Mouse (Mus musculus) splenic B cell, adult 2 months (primary cell): ENCODE results near the gene Tspan14.

Experiments used
- DNase-seq: peaks from one replicate; pipeline ENCODE4 v3.0.0-alpha.2; 2011; ENCODE audit warnings: low read depth, low spot score
- H3K27me3 ChIP-seq: 2 replicates; pipeline ENCODE4 v1.6.1; 2012; ENCODE audit warnings: mild to moderate bottlenecking, low read length, moderate library complexity, mixed read lengths; ENCODE audit not compliant: control insufficient read depth, poor library complexity, insufficient read depth, severe bottlenecking
- H3K36me3 ChIP-seq: 2 replicates; pipeline ENCODE4 v1.6.1; 2012; ENCODE audit warnings: mild to moderate bottlenecking, low read length, moderate library complexity, mixed read lengths; ENCODE audit not compliant: control insufficient read depth, poor library complexity, insufficient read depth, severe bottlenecking

The Tspan14 gene

GRCm38 (mm10) chr14:40928897-40929296, 37.7 kb downstream of the Tspan14 start:
- no peaks in the 10 kb centered on the region for H3K27me3 ChIP-seq
- H3K36me3 ChIP-seq, result no peaks in the 10 kb centered on the region
- no peak for DNase-seq

GRCm38 (mm10) chr14:40927041-40927440, 39.6 kb downstream of the Tspan14 start:
- Histone ChIP-seq H3K36me3 (no peaks in the 10 kb centered on the region), H3K27me3 (no peaks in the 10 kb centered on the region)
- DNase-seq, result no peak

GRCm38 (mm10) chr14:40924378-40925113, 42.1 kb downstream of the Tspan14 start:
- DNase-seq, result peak; percentile 66
- no peaks in the 10 kb centered on the region for H3K27me3 ChIP-seq
- H3K36me3 ChIP-seq, result no peaks in the 10 kb centered on the region

- no peaks in the 10 kb centered on the region for H3K27me3 ChIP-seq
- DNase-seq, result no peak
- H3K36me3 ChIP-seq, result peaks cover 2% of the 10 kb centered on the region; the same call in 1 of the 2 replicates
Measured at GRCm38 (mm10) chr14:40921241-40921640, 45.4 kb downstream of the Tspan14 start.

GRCm38 (mm10) chr14:40919521-40919920, 47.1 kb downstream of the Tspan14 start:
- Histone ChIP-seq H3K27me3 (no peaks in the 10 kb centered on the region), H3K36me3 (peaks cover 7% of the 10 kb centered on the region)
- no peak for DNase-seq

- H3K36me3 ChIP-seq, result peaks cover 12% of the 10 kb centered on the region
- H3K27me3 ChIP-seq, result no peaks in the 10 kb centered on the region
- DNase-seq, result no peak
Measured at GRCm38 (mm10) chr14:40918477-40918876, 48.1 kb downstream of the Tspan14 start.

GRCm38 (mm10) chr14:40917632-40918031, 49.0 kb downstream of the Tspan14 start:
- Histone ChIP-seq H3K27me3 (no peaks in the 10 kb centered on the region), H3K36me3 (peaks cover 20% of the 10 kb centered on the region)
- DNase-seq, result peak; percentile 92

- DNase-seq, result no peak
- no peaks in the 10 kb centered on the region for H3K27me3 ChIP-seq
- H3K36me3 ChIP-seq, result peaks cover 22% of the 10 kb centered on the region
Measured at GRCm38 (mm10) chr14:40916667-40917066, 49.9 kb downstream of the Tspan14 start.

- Histone ChIP-seq H3K36me3 (peaks cover 24% of the 10 kb centered on the region), H3K27me3 (no peaks in the 10 kb centered on the region)
- no peak for DNase-seq
Measured at GRCm38 (mm10) chr14:40915838-40916237, 50.8 kb downstream of the Tspan14 start.

GRCm38 (mm10) chr14:40914701-40915100, 51.9 kb downstream of the Tspan14 start:
- Histone ChIP-seq H3K27me3 (no peaks in the 10 kb centered on the region), H3K36me3 (peaks cover 29% of the 10 kb centered on the region)
- no peak for DNase-seq

- Histone ChIP-seq H3K27me3 (no peaks in the 10 kb centered on the region), H3K36me3 (peaks cover 32% of the 10 kb centered on the region)
- no peak for DNase-seq
Measured at GRCm38 (mm10) chr14:40913709-40914108, 52.9 kb downstream of the Tspan14 start.

GRCm38 (mm10) chr14:40911529-40911928, 55.1 kb downstream of the Tspan14 start:
- DNase-seq, result no peak
- H3K36me3 ChIP-seq, result peaks cover 37% of the 10 kb centered on the region
- no peaks in the 10 kb centered on the region for H3K27me3 ChIP-seq

- peaks cover 28% of the 10 kb centered on the region for H3K36me3 ChIP-seq
- H3K27me3 ChIP-seq, result no peaks in the 10 kb centered on the region
- DNase-seq, result no peak
Measured at GRCm38 (mm10) chr14:40908763-40909162, 57.8 kb downstream of the Tspan14 start.

- DNase-seq, result no peak
- H3K27me3 ChIP-seq, result no peaks in the 10 kb centered on the region
- peaks cover 19% of the 10 kb centered on the region for H3K36me3 ChIP-seq
Measured at GRCm38 (mm10) chr14:40906770-40907169, 59.8 kb downstream of the Tspan14 start.

GRCm38 (mm10) chr14:40905813-40906212, 60.8 kb downstream of the Tspan14 start:
- no peak for DNase-seq
- peaks cover 16% of the 10 kb centered on the region for H3K36me3 ChIP-seq
- H3K27me3 ChIP-seq, result no peaks in the 10 kb centered on the region
